Mouse (Mus musculus): ENCODE measurements around the gene Magi2. TPM values are rescaled to one million over a fixed set of nuclear protein-coding genes. Genes with fewer than 3 reads are reported as not detected.
A peak's percentile ranks its signal among the peaks of the same experiment; 100 is the strongest.

Gene Magi2
- polyA plus RNA-seq, 1 experiment = 0.79 TPM

DNA sequence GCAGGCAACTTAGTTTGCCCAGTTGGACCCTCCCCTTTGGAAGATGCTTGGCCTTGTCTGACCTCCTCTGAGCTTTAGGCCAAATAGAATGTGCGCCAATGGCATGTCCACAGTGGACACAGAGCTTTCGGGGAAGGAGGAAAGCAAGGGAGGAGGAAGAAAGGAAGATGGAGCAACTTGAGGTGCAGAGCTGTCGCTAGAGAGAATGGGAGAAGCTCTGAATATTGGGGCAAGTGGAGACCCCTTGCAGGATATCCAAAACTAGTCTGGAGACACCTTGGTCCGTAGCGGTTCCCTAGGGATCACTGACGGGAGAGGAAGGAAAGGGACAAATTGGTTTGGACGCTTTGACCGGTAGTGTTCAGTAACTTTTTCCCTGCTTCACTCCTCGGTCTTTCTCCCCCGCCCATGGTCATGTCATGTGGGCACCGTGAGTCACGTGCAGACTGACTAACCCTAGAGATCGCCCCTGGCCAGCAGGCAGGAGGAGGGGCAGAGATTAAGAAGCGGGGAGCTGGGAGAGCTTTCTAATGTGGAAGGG is 1.0 kb downstream of the Magi2 start:
- no peaks in the 10 kb centered on the region for H3K4me1 ChIP-seq (ENCODE audit: control insufficient read depth, insufficient read depth, insufficient read length)
- WGBS = 6% methylated on average over 14 of the region's 14 CpGs
- no peak for TF ChIP-seq POLR2A (IDR thresholded peaks at IDR 0.05; ENCODE audit: low read depth, low read length)
- TF ChIP-seq CTCF (IDR thresholded peaks at IDR 0.05; ENCODE audit: extremely low read depth, insufficient read depth, insufficient read length, insufficient replicate concordance) = no peak
- no peak for DNase-seq (ENCODE audit: low read depth in 1 of 2, low spot score in 2 of 2)
- no peak overlapping the region for H3K27ac ChIP-seq (ENCODE audit: insufficient read depth, low read length)
- H3K36me3 ChIP-seq (ENCODE audit: control insufficient read depth, insufficient read depth, low read length) = no peaks in the 10 kb centered on the region
- H3K4me3 ChIP-seq (ENCODE audit: extremely low read depth, insufficient read depth, insufficient read length) = peak overlapping the region; percentile 13; the same call in 1 of the 2 replicates
- 0 out of 2 replicates have a peak, but pooled peaks cover 1% of the 10 kb centered on the region for H3K27me3 ChIP-seq (ENCODE audit: control insufficient read depth, insufficient read depth, low read length)

DNA sequence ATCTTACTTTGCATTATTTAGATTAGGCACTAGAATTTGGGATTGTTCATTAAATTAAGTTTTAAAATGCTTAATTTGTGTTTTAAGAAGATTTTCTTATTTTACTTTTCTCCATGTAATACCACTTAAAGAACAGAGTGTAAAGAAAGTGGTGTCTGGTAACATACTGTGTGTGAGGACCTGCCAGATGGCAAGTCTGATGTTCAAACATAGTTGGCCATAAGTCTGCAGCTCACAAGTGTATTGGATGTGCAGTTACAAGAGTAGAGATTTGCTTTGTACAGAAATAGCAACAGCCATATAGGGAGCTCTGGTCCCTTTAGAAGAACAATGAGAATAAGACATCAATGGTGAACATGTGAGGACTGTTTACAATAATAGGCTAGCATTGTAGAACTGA is 15.0 kb downstream of the Magi2 start:
- TF ChIP-seq POLR2A (IDR thresholded peaks at IDR 0.05; ENCODE audit: low read depth, low read length) = no peak
- Histone ChIP-seq H3K36me3 (ENCODE audit: control insufficient read depth, insufficient read depth, low read length) (no peaks in the 10 kb centered on the region), H3K27ac (ENCODE audit: insufficient read depth, low read length) (no peak overlapping the region), H3K27me3 (ENCODE audit: control insufficient read depth, insufficient read depth, low read length) (no peaks in the 10 kb centered on the region), H3K4me3 (ENCODE audit: extremely low read depth, insufficient read depth, insufficient read length) (no peak overlapping the region), H3K4me1 (ENCODE audit: control insufficient read depth, insufficient read depth, insufficient read length) (no peaks in the 10 kb centered on the region)
- no peak for DNase-seq (ENCODE audit: low read depth in 1 of 2, low spot score in 2 of 2)

DNA sequence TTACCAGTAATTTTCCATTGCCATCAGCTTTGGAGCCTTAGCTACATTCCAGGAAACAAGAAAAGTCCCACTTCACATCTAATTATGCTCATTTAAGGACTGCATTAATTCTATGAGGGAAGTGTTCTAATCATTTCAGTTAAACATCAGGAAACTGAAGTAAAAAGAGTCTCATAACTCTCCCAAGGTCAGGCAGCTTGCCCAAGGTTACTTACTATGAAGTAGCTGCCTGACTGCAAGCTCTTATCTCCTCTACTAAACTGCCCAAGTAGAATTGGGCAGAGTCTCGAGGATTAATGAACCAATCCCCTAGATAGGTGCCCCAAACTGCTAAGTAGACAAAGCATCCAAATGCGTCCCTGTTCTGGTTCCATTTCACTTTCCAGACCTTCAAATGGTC is 19.6 kb downstream of the Magi2 start:
- Histone ChIP-seq H3K4me1 (ENCODE audit: control insufficient read depth, insufficient read depth, insufficient read length) (no peaks in the 10 kb centered on the region), H3K27ac (ENCODE audit: insufficient read depth, low read length) (no peak overlapping the region), H3K36me3 (ENCODE audit: control insufficient read depth, insufficient read depth, low read length) (no peaks in the 10 kb centered on the region), H3K27me3 (ENCODE audit: control insufficient read depth, insufficient read depth, low read length) (no peaks in the 10 kb centered on the region), H3K4me3 (ENCODE audit: extremely low read depth, insufficient read depth, insufficient read length) (no peak overlapping the region)
- TF ChIP-seq CTCF (IDR thresholded peaks at IDR 0.05; ENCODE audit: extremely low read depth, insufficient read depth, insufficient read length, insufficient replicate concordance) (no peak), POLR2A (IDR thresholded peaks at IDR 0.05; ENCODE audit: low read depth, low read length) (no peak)
- WGBS = 60% methylated on average over 2 of the region's 2 CpGs
- no peak for DNase-seq (ENCODE audit: low read depth in 1 of 2, low spot score in 2 of 2)

DNA sequence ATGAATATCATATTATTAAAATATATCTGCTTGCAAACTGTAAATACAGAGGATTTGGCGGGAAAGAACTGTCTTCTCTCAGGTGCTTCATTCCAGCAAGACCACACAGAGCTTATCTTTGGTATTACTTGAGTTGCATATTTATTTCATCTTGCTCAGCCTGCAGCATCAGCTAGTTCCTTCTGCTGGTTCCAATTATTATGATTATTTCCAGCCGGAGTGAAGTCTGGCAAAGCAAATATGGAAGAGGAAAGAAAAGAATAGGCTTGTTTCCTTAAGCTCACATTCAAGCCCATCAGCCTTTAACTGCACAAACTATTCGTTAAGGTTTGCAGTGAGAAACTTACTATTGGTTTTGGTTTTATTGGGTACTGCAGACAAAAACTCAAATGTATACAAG is 20.4 kb downstream of the Magi2 start:
- DNase-seq (ENCODE audit: low read depth in 1 of 2, low spot score in 2 of 2) = no peak
- Histone ChIP-seq H3K27me3 (ENCODE audit: control insufficient read depth, insufficient read depth, low read length) (no peaks in the 10 kb centered on the region), H3K27ac (ENCODE audit: insufficient read depth, low read length) (no peak overlapping the region), H3K4me3 (ENCODE audit: extremely low read depth, insufficient read depth, insufficient read length) (no peak overlapping the region), H3K4me1 (ENCODE audit: control insufficient read depth, insufficient read depth, insufficient read length) (no peaks in the 10 kb centered on the region), H3K36me3 (ENCODE audit: control insufficient read depth, insufficient read depth, low read length) (no peaks in the 10 kb centered on the region)
- TF ChIP-seq CTCF (IDR thresholded peaks at IDR 0.05; ENCODE audit: extremely low read depth, insufficient read depth, insufficient read length, insufficient replicate concordance) = no peak
- no peak for TF ChIP-seq POLR2A (IDR thresholded peaks at IDR 0.05; ENCODE audit: low read depth, low read length)
- 77% methylated on average over 3 of the region's 3 CpGs for whole genome bisulfite sequencing

DNA sequence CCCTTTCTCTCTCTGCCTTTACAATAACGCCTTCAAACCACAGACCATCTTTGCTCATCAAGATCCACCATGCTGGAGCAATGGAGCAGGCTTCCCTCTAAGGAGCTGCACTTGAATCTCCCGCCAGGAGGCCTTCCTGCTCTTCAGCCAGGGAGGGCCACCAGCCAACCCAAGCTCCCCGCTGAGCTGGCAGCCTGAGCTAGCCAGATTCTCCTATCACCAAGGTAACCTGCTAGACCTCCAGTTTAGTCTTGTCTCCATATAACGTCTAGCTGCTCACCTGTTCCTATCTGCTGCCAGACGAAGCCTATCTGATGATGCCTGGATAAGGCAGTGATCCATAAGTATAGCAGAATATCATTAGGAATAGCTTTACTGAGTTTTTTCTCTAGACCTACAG is 36.0 kb downstream of the Magi2 start:
- no peak overlapping the region for H3K4me3 ChIP-seq (ENCODE audit: extremely low read depth, insufficient read depth, insufficient read length)
- H3K4me1 ChIP-seq (ENCODE audit: control insufficient read depth, insufficient read depth, insufficient read length) = no peaks in the 10 kb centered on the region
- H3K27ac ChIP-seq (ENCODE audit: insufficient read depth, low read length) = no peak overlapping the region
- TF ChIP-seq POLR2A (IDR thresholded peaks at IDR 0.05; ENCODE audit: low read depth, low read length) = no peak
- no peak for TF ChIP-seq CTCF (IDR thresholded peaks at IDR 0.05; ENCODE audit: extremely low read depth, insufficient read depth, insufficient read length, insufficient replicate concordance)
- H3K36me3 ChIP-seq (ENCODE audit: control insufficient read depth, insufficient read depth, low read length) = no peaks in the 10 kb centered on the region
- H3K27me3 ChIP-seq (ENCODE audit: control insufficient read depth, insufficient read depth, low read length) = no peaks in the 10 kb centered on the region
- WGBS = 57% methylated on average over 5 of the region's 5 CpGs
- DNase-seq (ENCODE audit: low read depth in 1 of 2, low spot score in 2 of 2) = no peak

DNA sequence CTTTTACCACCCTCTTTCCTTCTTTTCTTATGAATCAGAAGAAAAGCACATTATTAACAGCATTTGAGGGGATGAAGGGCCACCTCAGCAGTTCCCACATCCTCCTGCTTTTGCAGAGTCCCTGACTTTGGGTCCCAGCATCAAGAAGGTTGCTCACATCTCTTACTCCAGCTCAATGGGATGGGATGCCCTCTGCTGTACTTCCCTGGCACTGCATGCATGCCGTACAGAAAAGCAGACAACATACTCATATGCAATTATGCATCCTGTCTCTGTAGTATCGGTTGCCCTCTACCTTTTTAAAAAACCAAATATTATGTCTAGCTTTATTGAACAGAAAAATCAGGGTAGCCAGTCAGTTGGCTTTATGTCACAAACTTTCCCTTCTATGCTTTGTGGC is 37.8 kb downstream of the Magi2 start:
- WGBS = 73% methylated on average over 2 of the region's 2 CpGs
- TF ChIP-seq CTCF (IDR thresholded peaks at IDR 0.05; ENCODE audit: extremely low read depth, insufficient read depth, insufficient read length, insufficient replicate concordance) (no peak), POLR2A (IDR thresholded peaks at IDR 0.05; ENCODE audit: low read depth, low read length) (no peak)
- no peak overlapping the region for H3K27ac ChIP-seq (ENCODE audit: insufficient read depth, low read length)
- no peak for DNase-seq (ENCODE audit: low read depth in 1 of 2, low spot score in 2 of 2)
- no peak overlapping the region for H3K4me3 ChIP-seq (ENCODE audit: extremely low read depth, insufficient read depth, insufficient read length)
- no peaks in the 10 kb centered on the region for H3K27me3 ChIP-seq (ENCODE audit: control insufficient read depth, insufficient read depth, low read length)
- H3K36me3 ChIP-seq (ENCODE audit: control insufficient read depth, insufficient read depth, low read length) = no peaks in the 10 kb centered on the region
- H3K4me1 ChIP-seq (ENCODE audit: control insufficient read depth, insufficient read depth, insufficient read length) = no peaks in the 10 kb centered on the region

DNA sequence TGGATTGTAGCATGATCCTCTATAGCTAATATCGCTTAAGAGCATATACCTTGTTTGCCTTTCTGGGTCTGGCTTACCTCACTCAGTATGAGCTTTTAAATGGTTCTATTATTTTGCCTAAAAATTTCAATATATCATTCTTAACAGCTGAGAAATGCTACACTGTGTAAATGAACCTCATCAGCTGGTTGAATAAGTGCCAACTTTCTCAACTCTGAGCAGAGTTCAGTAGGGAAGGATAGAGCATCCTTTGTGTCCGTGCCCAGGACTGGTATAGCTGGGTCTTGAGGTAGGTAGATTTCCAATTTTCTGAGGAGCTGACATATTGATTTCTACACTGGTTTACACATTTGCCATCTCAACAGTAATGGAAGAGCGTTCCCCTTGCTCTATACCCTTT is 65.7 kb downstream of the Magi2 start:
- WGBS = 77% methylated on average over 3 of the region's 3 CpGs
- TF ChIP-seq CTCF (IDR thresholded peaks at IDR 0.05; ENCODE audit: extremely low read depth, insufficient read depth, insufficient read length, insufficient replicate concordance) (no peak), POLR2A (IDR thresholded peaks at IDR 0.05; ENCODE audit: low read depth, low read length) (no peak)

More for the DNA sequence above, 65.7 kb downstream of the Magi2 start:
- H3K27ac ChIP-seq (ENCODE audit: insufficient read depth, low read length) = no peak overlapping the region
- H3K4me1 ChIP-seq (ENCODE audit: control insufficient read depth, insufficient read depth, insufficient read length) = no peaks in the 10 kb centered on the region
- no peak overlapping the region for H3K4me3 ChIP-seq (ENCODE audit: extremely low read depth, insufficient read depth, insufficient read length)
- H3K27me3 ChIP-seq (ENCODE audit: control insufficient read depth, insufficient read depth, low read length) = no peaks in the 10 kb centered on the region
- DNase-seq (ENCODE audit: low read depth in 1 of 2, low spot score in 2 of 2) = no peak
- H3K36me3 ChIP-seq (ENCODE audit: control insufficient read depth, insufficient read depth, low read length) = no peaks in the 10 kb centered on the region
